Mouse (Mus musculus): ENCODE results near the gene Plekhg1. TPM values are rescaled to one million over a fixed set of nuclear protein-coding genes. Genes with fewer than 3 reads are reported as not detected.

Gene Plekhg1
- total RNA-seq, 1 experiment from 2014 or later, result 10.9 TPM

- no peak for ATAC-seq (replicated peaks; ENCODE audit: insufficient number of reproducible peaks, low FRiP score, low TSS enrichment, poor library complexity, severe bottlenecking)
Measured at GRCm38 (mm10) chr10:3976623-3977010, 236.5 kb downstream of the Plekhg1 start.

- no peak for ATAC-seq (replicated peaks; ENCODE audit: insufficient number of reproducible peaks, low FRiP score, low TSS enrichment, poor library complexity, severe bottlenecking)
Measured at GRCm38 (mm10) chr10:3978326-3978725, 238.2 kb downstream of the Plekhg1 start.

- ATAC-seq (replicated peaks; ENCODE audit: insufficient number of reproducible peaks, low FRiP score, low TSS enrichment, poor library complexity, severe bottlenecking), result no peak
Measured at GRCm38 (mm10) chr10:3978792-3979488, 238.8 kb downstream of the Plekhg1 start.

GRCm38 (mm10) chr10:3980231-3980630 lies 240.1 kb downstream of the Plekhg1 start:
- ATAC-seq (replicated peaks; ENCODE audit: insufficient number of reproducible peaks, low FRiP score, low TSS enrichment, poor library complexity, severe bottlenecking), result no peak

GRCm38 (mm10) chr10:3990295-3990883 lies 250.2 kb downstream of the Plekhg1 start:
- no peak for ATAC-seq (replicated peaks; ENCODE audit: insufficient number of reproducible peaks, low FRiP score, low TSS enrichment, poor library complexity, severe bottlenecking)

- ATAC-seq (replicated peaks; ENCODE audit: insufficient number of reproducible peaks, low FRiP score, low TSS enrichment, poor library complexity, severe bottlenecking), result no peak
Measured at GRCm38 (mm10) chr10:3993365-3994102, 253.4 kb downstream of the Plekhg1 start.

GRCm38 (mm10) chr10:3995277-3995676 lies 255.1 kb downstream of the Plekhg1 start:
- no peak for ATAC-seq (replicated peaks; ENCODE audit: insufficient number of reproducible peaks, low FRiP score, low TSS enrichment, poor library complexity, severe bottlenecking)

GRCm38 (mm10) chr10:3996170-3996876 lies 256.2 kb downstream of the Plekhg1 start:
- 0 out of 2 replicates have a peak, but pooled peaks have one; percentile 47 for ATAC-seq (replicated peaks; ENCODE audit: insufficient number of reproducible peaks, low FRiP score, low TSS enrichment, poor library complexity, severe bottlenecking)

GRCm38 (mm10) chr10:3997851-3998426 lies 257.8 kb downstream of the Plekhg1 start:
- no peak for ATAC-seq (replicated peaks; ENCODE audit: insufficient number of reproducible peaks, low FRiP score, low TSS enrichment, poor library complexity, severe bottlenecking)

GRCm38 (mm10) chr10:4002711-4003110 lies 262.5 kb downstream of the Plekhg1 start:
- ATAC-seq (replicated peaks; ENCODE audit: insufficient number of reproducible peaks, low FRiP score, low TSS enrichment, poor library complexity, severe bottlenecking), result no peak

GRCm38 (mm10) chr10:4005191-4005590 lies 265.0 kb downstream of the Plekhg1 start:
- no peak for ATAC-seq (replicated peaks; ENCODE audit: insufficient number of reproducible peaks, low FRiP score, low TSS enrichment, poor library complexity, severe bottlenecking)

GRCm38 (mm10) chr10:4006296-4007015 lies 266.3 kb downstream of the Plekhg1 start:
- no peak for ATAC-seq (replicated peaks; ENCODE audit: insufficient number of reproducible peaks, low FRiP score, low TSS enrichment, poor library complexity, severe bottlenecking)

Other genes with a start within 250 kb of the Plekhg1 start
- gene Iyd, start 200.1 kb upstream of the Plekhg1 start, total RNA-seq (2017), result not detected in 3 replicates
- 28.2 to 57.1 TPM (median 34.6 TPM) in 3 replicates for gene Mthfd1l, start 232.8 kb downstream of the Plekhg1 start, total RNA-seq (2017)

Measured in monocyte, adult 5-6 weeks (primary cell).